Mouse (Mus musculus): ENCODE data around the gene Myb.

Gene Myb

GRCm38 (mm10) chr10:21135297-21135696 lies 25.5 kb downstream of the Myb start:
- in situ Hi-C loops (cut with MboI, MseI): no loop called here

- in situ Hi-C loops (cut with MboI, MseI): no loop called here
Observed at GRCm38 (mm10) chr10:21130901-21131493, 29.8 kb downstream of the Myb start.

- in situ Hi-C loops (cut with MboI, MseI): loop anchor here in 1 of 2 experiments (5.0 kb wide), 1 partner anchor 51 kb away; no protein-coding TSS in a partner anchor
Observed at GRCm38 (mm10) chr10:21128086-21128611, 32.6 kb downstream of the Myb start.

GRCm38 (mm10) chr10:21118341-21118740 lies 42.4 kb downstream of the Myb start:
- in situ Hi-C loops (cut with MboI, MseI): no loop called here

GRCm38 (mm10) chr10:21114459-21114858 lies 46.3 kb downstream of the Myb start:
- in situ Hi-C loops (cut with MboI, MseI): no loop called here

- in situ Hi-C loops (cut with MboI, MseI): no loop called here
Observed at GRCm38 (mm10) chr10:21112689-21113088, 48.1 kb downstream of the Myb start.

GRCm38 (mm10) chr10:21109337-21110056 lies 51.3 kb downstream of the Myb start:
- in situ Hi-C loops (cut with MboI, MseI): no loop called here

GRCm38 (mm10) chr10:21108796-21109195 lies 52.0 kb downstream of the Myb start:
- in situ Hi-C loops (cut with MboI, MseI): no loop called here

- in situ Hi-C loops (cut with MboI, MseI): no loop called here
Observed at GRCm38 (mm10) chr10:21108182-21108581, 52.6 kb downstream of the Myb start.

- in situ Hi-C loops (cut with MboI, MseI): no loop called here
Observed at GRCm38 (mm10) chr10:21105206-21105605, 55.6 kb downstream of the Myb start.

GRCm38 (mm10) chr10:21102689-21103088 lies 58.1 kb downstream of the Myb start:
- in situ Hi-C loops (cut with MboI, MseI): no loop called here

- in situ Hi-C loops (cut with MboI, MseI): no loop called here
Observed at GRCm38 (mm10) chr10:21101948-21102347, 58.8 kb downstream of the Myb start.

- in situ Hi-C loops (cut with MboI, MseI): no loop called here
Observed at GRCm38 (mm10) chr10:21100646-21101249, 60.0 kb downstream of the Myb start.

- in situ Hi-C loops (cut with MboI, MseI): no loop called here
Observed at GRCm38 (mm10) chr10:21099515-21099914, 61.3 kb downstream of the Myb start.

GRCm38 (mm10) chr10:21095541-21095940 lies 65.2 kb downstream of the Myb start:
- in situ Hi-C loops (cut with MboI, MseI): no loop called here

- in situ Hi-C loops (cut with MboI, MseI): no loop called here
Observed at GRCm38 (mm10) chr10:21094896-21095295, 65.9 kb downstream of the Myb start.

- in situ Hi-C loops (cut with MboI, MseI): no loop called here
Observed at GRCm38 (mm10) chr10:21093301-21093700, 67.5 kb downstream of the Myb start.

- in situ Hi-C loops (cut with MboI, MseI): no loop called here
Observed at GRCm38 (mm10) chr10:21092501-21093270, 68.1 kb downstream of the Myb start.

- in situ Hi-C loops (cut with MboI, MseI): no loop called here
Observed at GRCm38 (mm10) chr10:21090922-21091700, 69.7 kb downstream of the Myb start.

- in situ Hi-C loops (cut with MboI, MseI): loop anchor here in 1 of 2 experiments (10.0 kb wide), 1 partner anchor 1685 kb away; no protein-coding TSS in a partner anchor
Observed at GRCm38 (mm10) chr10:21089541-21089940, 71.2 kb downstream of the Myb start.
